Mouse (Mus musculus): ENCODE results near the gene Rimbp3. TPM values are rescaled to one million over a fixed set of nuclear protein-coding genes. Genes with fewer than 3 reads are reported as not detected.

Gene Rimbp3
- polyA plus RNA-seq, 1 experiment from 2014 or later = 2.3 TPM

- Histone ChIP-seq H3K27me3 (no peaks in the 10 kb centered on the region), H3K9ac (replicated peaks) (no peak overlapping the region), H3K9me3 (no peaks in the 10 kb centered on the region), H3K4me2 (replicated peaks) (no peak overlapping the region), H3K4me3 (no peak overlapping the region), H3K27ac (replicated peaks) (no peak overlapping the region), H3K4me1 (peaks cover 26% of the 10 kb centered on the region), H3K36me3 (no peaks in the 10 kb centered on the region)
- ATAC-seq (ENCODE audit: low FRiP score, low read depth) = no peak
- WGBS = 86% methylated on average over 4 of the region's 4 CpGs
Measured at GRCm38 (mm10) chr16:17247727-17248126, 39.3 kb downstream of the Rimbp3 start.

- H3K4me3 ChIP-seq = no peak overlapping the region
- H3K27me3 ChIP-seq = no peaks in the 10 kb centered on the region
- no peak for ATAC-seq (ENCODE audit: low FRiP score, low read depth)
- no peaks in the 10 kb centered on the region for H3K36me3 ChIP-seq
- no peaks in the 10 kb centered on the region for H3K9me3 ChIP-seq
- H3K27ac ChIP-seq (replicated peaks) = no peak overlapping the region
- WGBS = 74% methylated on average over 6 of the region's 6 CpGs
- H3K4me2 ChIP-seq (replicated peaks) = no peak overlapping the region
- H3K9ac ChIP-seq (replicated peaks) = no peak overlapping the region
- peaks cover 34% of the 10 kb centered on the region for H3K4me1 ChIP-seq
Measured at GRCm38 (mm10) chr16:17249135-17249534, 40.7 kb downstream of the Rimbp3 start.

GRCm38 (mm10) chr16:17251539-17251938 lies 43.1 kb downstream of the Rimbp3 start:
- H3K4me2 ChIP-seq (replicated peaks) = no peak overlapping the region
- H3K27me3 ChIP-seq = no peaks in the 10 kb centered on the region
- peaks cover 11% of the 10 kb centered on the region; the same call in 1 of the 2 replicates for H3K36me3 ChIP-seq
- 87% methylated on average over 3 of the region's 3 CpGs for WGBS
- H3K27ac ChIP-seq (replicated peaks) = no peak overlapping the region
- no peaks in the 10 kb centered on the region for H3K9me3 ChIP-seq
- no peak for ATAC-seq (ENCODE audit: low FRiP score, low read depth)
- peaks cover 36% of the 10 kb centered on the region for H3K4me1 ChIP-seq
- H3K4me3 ChIP-seq = no peak overlapping the region
- no peak overlapping the region for H3K9ac ChIP-seq (replicated peaks)

- no peak overlapping the region for H3K9ac ChIP-seq (replicated peaks)
- WGBS = 84% methylated on average over 3 of the region's 3 CpGs
- H3K27me3 ChIP-seq = no peaks in the 10 kb centered on the region
- no peak overlapping the region for H3K4me3 ChIP-seq
- peaks cover 36% of the 10 kb centered on the region for H3K4me1 ChIP-seq
- H3K36me3 ChIP-seq = peaks cover 18% of the 10 kb centered on the region
- no peak for ATAC-seq (ENCODE audit: low FRiP score, low read depth)
- H3K4me2 ChIP-seq (replicated peaks) = no peak overlapping the region
- no peaks in the 10 kb centered on the region for H3K9me3 ChIP-seq
- no peak overlapping the region for H3K27ac ChIP-seq (replicated peaks)
Measured at GRCm38 (mm10) chr16:17252086-17252726, 43.8 kb downstream of the Rimbp3 start.

- peaks cover 36% of the 10 kb centered on the region for H3K4me1 ChIP-seq
- 0 out of 2 replicates have a peak overlapping the region, but pooled peaks have one; percentile 16 for H3K27ac ChIP-seq (replicated peaks)
- H3K36me3 ChIP-seq = peaks cover 24% of the 10 kb centered on the region
- H3K9ac ChIP-seq (replicated peaks) = no peak overlapping the region
- ATAC-seq (ENCODE audit: low FRiP score, low read depth) = no peak
- H3K9me3 ChIP-seq = no peaks in the 10 kb centered on the region
- H3K4me3 ChIP-seq = no peak overlapping the region
- no peak overlapping the region for H3K4me2 ChIP-seq (replicated peaks)
- 73% methylated on average over 7 of the region's 7 CpGs for WGBS
- no peaks in the 10 kb centered on the region for H3K27me3 ChIP-seq
Measured at GRCm38 (mm10) chr16:17252841-17253240, 44.4 kb downstream of the Rimbp3 start.

GRCm38 (mm10) chr16:17254005-17254597 lies 45.7 kb downstream of the Rimbp3 start:
- 24% methylated on average over 4 of the region's 4 CpGs for WGBS
- H3K36me3 ChIP-seq = peaks cover 37% of the 10 kb centered on the region
- peak overlapping the region; percentile 7; the same call in 1 of the 2 replicates for H3K4me2 ChIP-seq (replicated peaks)
- H3K9ac ChIP-seq (replicated peaks) = no peak overlapping the region
- ATAC-seq (ENCODE audit: low FRiP score, low read depth) = peak; percentile 66; the same call in 1 of the 2 replicates
- no peak overlapping the region for H3K4me3 ChIP-seq
- no peaks in the 10 kb centered on the region for H3K9me3 ChIP-seq
- no peaks in the 10 kb centered on the region for H3K27me3 ChIP-seq
- H3K27ac ChIP-seq (replicated peaks) = peak overlapping the region; percentile 31
- H3K4me1 ChIP-seq = peaks cover 36% of the 10 kb centered on the region

DNA sequence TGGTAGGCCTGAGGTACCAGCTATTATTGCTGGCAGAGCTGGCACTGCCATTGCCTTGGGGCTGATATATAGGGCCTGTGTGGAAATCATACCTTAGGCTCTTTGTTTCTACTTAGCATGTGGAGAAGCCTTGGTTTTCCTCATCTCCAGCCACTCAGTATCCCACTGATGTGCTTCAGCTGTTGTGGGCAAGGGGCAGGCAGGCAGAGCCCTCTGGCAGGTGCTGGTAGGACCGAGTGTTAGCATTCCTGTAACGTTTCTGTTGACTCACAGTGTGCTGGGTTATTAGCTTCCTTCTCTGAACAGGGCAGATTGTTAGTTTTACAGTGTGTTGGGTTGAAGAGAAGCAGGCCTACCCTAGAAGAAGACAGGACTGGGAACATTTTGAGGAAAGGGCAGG lies 46.9 kb downstream of the Rimbp3 start:
- Histone ChIP-seq H3K9ac (replicated peaks) (no peak overlapping the region), H3K4me3 (no peak overlapping the region), H3K27me3 (no peaks in the 10 kb centered on the region), H3K4me1 (peaks cover 33% of the 10 kb centered on the region), H3K9me3 (no peaks in the 10 kb centered on the region), H3K36me3 (peaks cover 48% of the 10 kb centered on the region), H3K27ac (replicated peaks) (no peak overlapping the region), H3K4me2 (replicated peaks) (no peak overlapping the region)
- ATAC-seq (ENCODE audit: low FRiP score, low read depth) = no peak
- 86% methylated on average over 2 of the region's 2 CpGs for WGBS

DNA sequence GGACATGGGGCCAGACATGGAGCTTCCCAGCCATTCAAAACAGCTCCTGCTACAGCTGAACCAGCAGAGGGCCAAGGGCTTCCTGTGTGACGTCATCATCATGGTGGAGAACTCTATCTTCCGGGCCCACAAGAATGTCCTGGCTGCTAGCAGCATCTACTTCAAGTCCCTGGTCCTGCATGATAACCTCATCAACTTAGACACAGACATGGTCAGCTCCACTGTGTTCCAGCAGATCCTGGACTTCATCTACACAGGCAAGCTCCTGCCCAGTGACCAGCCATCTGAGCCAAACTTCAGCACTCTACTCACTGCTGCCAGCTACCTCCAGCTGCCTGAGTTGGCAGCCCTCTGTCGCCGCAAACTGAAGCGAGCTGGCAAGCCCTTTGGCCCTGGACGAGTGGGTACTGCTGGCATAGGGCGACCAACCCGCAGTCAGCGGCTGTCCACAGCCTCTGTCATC lies 49.0 kb downstream of the Rimbp3 start:
- Histone ChIP-seq H3K27me3 (no peaks in the 10 kb centered on the region), H3K4me2 (replicated peaks) (no peak overlapping the region), H3K27ac (replicated peaks) (no peak overlapping the region), H3K9ac (replicated peaks) (no peak overlapping the region), H3K4me1 (peaks cover 20% of the 10 kb centered on the region), H3K9me3 (no peaks in the 10 kb centered on the region), H3K4me3 (no peak overlapping the region), H3K36me3 (peaks cover 65% of the 10 kb centered on the region)
- no peak for ATAC-seq (ENCODE audit: low FRiP score, low read depth)
- WGBS = 93% methylated on average over 9 of the region's 9 CpGs

GRCm38 (mm10) chr16:17258917-17259316 lies 50.5 kb downstream of the Rimbp3 start:
- H3K27me3 ChIP-seq = no peaks in the 10 kb centered on the region
- no peak overlapping the region for H3K4me2 ChIP-seq (replicated peaks)
- peaks cover 70% of the 10 kb centered on the region for H3K36me3 ChIP-seq
- no peak overlapping the region for H3K27ac ChIP-seq (replicated peaks)
- H3K9me3 ChIP-seq = no peaks in the 10 kb centered on the region
- ATAC-seq (ENCODE audit: low FRiP score, low read depth) = no peak
- 96% methylated on average over 12 of the region's 12 CpGs for WGBS
- no peak overlapping the region for H3K9ac ChIP-seq (replicated peaks)
- no peak overlapping the region for H3K4me3 ChIP-seq
- peaks cover 9% of the 10 kb centered on the region for H3K4me1 ChIP-seq

DNA sequence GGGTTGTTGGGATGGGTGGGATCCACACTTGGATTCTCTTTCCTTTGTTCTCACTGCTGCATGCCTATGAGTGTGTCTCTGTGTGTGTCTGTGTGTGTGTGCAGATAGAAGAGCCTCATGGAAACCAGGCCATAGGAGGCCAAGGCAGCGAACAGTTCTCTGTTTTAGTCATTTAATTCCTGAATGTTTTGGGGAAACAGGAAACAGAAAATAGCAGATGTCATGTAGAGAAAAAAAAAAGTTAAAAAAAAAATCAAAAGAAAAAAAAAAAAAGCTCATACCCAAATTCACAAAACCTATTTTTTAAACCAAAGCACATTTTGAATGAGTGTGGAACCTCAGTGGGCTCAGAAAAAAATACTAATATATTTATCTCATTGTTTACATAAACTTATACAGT lies 52.9 kb downstream of the Rimbp3 start:
- ATAC-seq (ENCODE audit: low FRiP score, low read depth) = no peak
- H3K4me2 ChIP-seq (replicated peaks) = no peak overlapping the region
- no peaks in the 10 kb centered on the region for H3K9me3 ChIP-seq
- no peaks in the 10 kb centered on the region for H3K27me3 ChIP-seq
- peaks cover 59% of the 10 kb centered on the region for H3K36me3 ChIP-seq
- no peak overlapping the region for H3K27ac ChIP-seq (replicated peaks)
- peaks cover 4% of the 10 kb centered on the region; the same call in 1 of the 2 replicates for H3K4me1 ChIP-seq
- WGBS = 95% methylated on average over 1 of the region's 1 CpGs
- no peak overlapping the region for H3K4me3 ChIP-seq
- H3K9ac ChIP-seq (replicated peaks) = no peak overlapping the region

All from midbrain, embryonic 12.5 days (tissue).